Mouse (Mus musculus): ENCODE measurements around the gene Olfr569.

The Olfr569 gene

DNA sequence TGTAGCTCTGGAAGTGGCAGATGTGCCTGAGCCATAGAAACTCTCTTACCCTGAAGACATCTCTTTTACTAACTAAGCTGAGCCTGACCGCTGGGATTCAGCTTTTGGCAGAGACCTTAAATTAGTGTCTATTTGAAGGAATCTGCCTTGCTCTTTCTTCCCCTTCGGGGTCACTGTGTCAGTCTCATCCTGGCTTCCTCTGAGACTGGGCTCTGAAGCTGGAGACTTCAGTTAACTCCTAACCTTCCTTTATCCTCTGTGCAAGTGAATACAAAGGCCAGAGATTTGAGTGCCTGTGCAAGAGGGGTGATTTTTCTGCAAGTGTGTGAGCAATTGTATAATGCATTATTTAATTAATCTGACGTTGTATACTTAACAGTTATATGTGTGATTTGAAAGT, at the start of gene Olfr569:
Gene Olfr569, minus strand, starts transcription at position 101 of the 400 bp plus-strand sequence.
- no peaks in the 10 kb centered on the region for H3K36me3 ChIP-seq (ENCODE audit: insufficient read depth, low read length)
- no peak within 1 kb of the TSS for H3K4me3 ChIP-seq (replicated peaks; ENCODE audit: low read length)
- TF ChIP-seq CTCF (conservative IDR thresholded peaks at IDR 0.05; ENCODE audit: low read length), result no peak
- TF ChIP-seq POU5F1 (IDR thresholded peaks at IDR 0.05; ENCODE audit: borderline replicate concordance, low read length), result no peak
- TF ChIP-seq NANOG (IDR thresholded peaks at IDR 0.05; ENCODE audit: borderline replicate concordance, low read length), result no peak
- H3K4me1 ChIP-seq (replicated peaks; ENCODE audit: low read depth, low read length), result no peaks in the 10 kb centered on the region
- H3K27me3 ChIP-seq (ENCODE audit: insufficient read depth, low read length), result no peaks in the 10 kb centered on the region
- no peaks in the 10 kb centered on the region for H3K9me3 ChIP-seq (ENCODE audit: low read length)

DNA sequence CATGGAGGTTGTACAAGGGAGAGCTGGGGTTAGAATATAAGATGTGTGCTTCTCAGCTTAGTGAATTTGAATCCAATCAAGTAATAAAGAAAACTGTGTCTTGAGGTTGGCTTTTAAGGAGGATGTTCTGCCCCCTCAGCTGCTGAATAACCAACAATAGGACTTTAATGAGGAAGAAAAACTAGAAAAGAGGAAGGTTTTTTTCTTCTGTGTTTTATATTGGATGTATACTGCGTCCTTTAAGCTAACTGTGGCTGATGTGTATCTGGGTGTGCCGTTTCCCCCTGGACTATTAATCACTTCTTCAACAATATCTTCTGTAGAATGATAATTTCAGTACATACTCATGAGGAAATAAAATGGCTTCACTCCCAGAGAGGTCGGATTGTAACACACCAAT, 36.4 kb upstream of the Olfr569 start:
- Histone ChIP-seq H3K4me1 (replicated peaks; ENCODE audit: low read depth, low read length) (no peaks in the 10 kb centered on the region), H3K4me3 (replicated peaks; ENCODE audit: low read length) (no peak overlapping the region), H3K36me3 (ENCODE audit: insufficient read depth, low read length) (no peaks in the 10 kb centered on the region), H3K27me3 (ENCODE audit: insufficient read depth, low read length) (no peaks in the 10 kb centered on the region), H3K9me3 (ENCODE audit: low read length) (no peaks in the 10 kb centered on the region)
- TF ChIP-seq POU5F1 (IDR thresholded peaks at IDR 0.05; ENCODE audit: borderline replicate concordance, low read length), result no peak
- TF ChIP-seq NANOG (IDR thresholded peaks at IDR 0.05; ENCODE audit: borderline replicate concordance, low read length), result no peak
- no peak for TF ChIP-seq CTCF (conservative IDR thresholded peaks at IDR 0.05; ENCODE audit: low read length)

DNA sequence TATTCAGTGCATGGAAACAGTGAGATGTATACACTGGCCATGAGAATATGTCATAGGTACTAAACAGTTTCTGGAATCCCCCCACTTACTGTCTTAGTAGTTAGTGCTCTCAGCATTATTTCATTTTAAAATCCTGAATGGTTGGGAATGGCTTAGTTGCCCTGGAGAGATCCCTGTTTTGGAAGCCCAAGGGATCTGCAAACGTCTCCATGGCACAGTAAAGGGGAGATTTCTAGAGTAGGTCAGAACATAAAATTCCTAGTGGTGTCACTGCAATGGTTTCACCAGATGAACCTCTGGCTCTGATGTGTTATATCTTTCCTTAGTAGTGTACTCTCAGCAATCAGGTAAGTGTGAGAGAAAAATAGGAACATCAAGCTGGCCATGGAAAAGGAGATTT, 33.4 kb upstream of the Olfr569 start, which contains the start of gene Olfr572:
Gene Olfr572, plus strand, starts transcription at position 301 of the 400 bp plus-strand sequence.
- TF ChIP-seq CTCF (conservative IDR thresholded peaks at IDR 0.05; ENCODE audit: low read length) (no peak), POU5F1 (IDR thresholded peaks at IDR 0.05; ENCODE audit: borderline replicate concordance, low read length) (no peak)
- Histone ChIP-seq H3K27me3 (ENCODE audit: insufficient read depth, low read length) (no peaks in the 10 kb centered on the region), H3K9me3 (ENCODE audit: low read length) (no peaks in the 10 kb centered on the region)

DNA sequence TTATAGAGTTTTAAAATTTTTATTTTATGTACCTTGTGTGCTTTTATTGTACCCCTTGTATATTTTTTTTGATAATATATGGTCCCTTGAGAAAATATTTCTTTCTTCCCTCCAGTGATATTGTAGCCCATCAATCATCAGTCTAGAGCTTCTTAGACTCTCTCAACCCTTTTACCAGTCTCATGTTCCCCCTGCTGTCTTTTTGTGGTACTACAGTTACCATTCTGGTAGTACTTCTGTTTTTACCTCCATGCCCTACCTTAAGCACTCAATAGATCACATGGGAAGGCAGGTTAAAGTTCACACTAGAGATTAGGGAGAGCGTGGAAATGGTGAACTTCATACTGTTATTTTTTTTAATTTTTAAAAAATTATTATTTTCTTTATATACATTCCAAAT, 28.9 kb upstream of the Olfr569 start:
- H3K4me1 ChIP-seq (replicated peaks; ENCODE audit: low read depth, low read length), result no peaks in the 10 kb centered on the region
- no peak overlapping the region for H3K4me3 ChIP-seq (replicated peaks; ENCODE audit: low read length)
- no peaks in the 10 kb centered on the region for H3K27me3 ChIP-seq (ENCODE audit: insufficient read depth, low read length)
- peak; percentile 74 for TF ChIP-seq CTCF (conservative IDR thresholded peaks at IDR 0.05; ENCODE audit: low read length)
- no peak for TF ChIP-seq POU5F1 (IDR thresholded peaks at IDR 0.05; ENCODE audit: borderline replicate concordance, low read length)
- TF ChIP-seq NANOG (IDR thresholded peaks at IDR 0.05; ENCODE audit: borderline replicate concordance, low read length), result no peak
- no peaks in the 10 kb centered on the region for H3K9me3 ChIP-seq (ENCODE audit: low read length)
- H3K36me3 ChIP-seq (ENCODE audit: insufficient read depth, low read length), result no peaks in the 10 kb centered on the region

More for the DNA sequence above, 33.4 kb upstream of the Olfr569 start, which contains the start of gene Olfr572:
- H3K36me3 ChIP-seq (ENCODE audit: insufficient read depth, low read length), result no peaks in the 10 kb centered on the region
- H3K4me3 ChIP-seq (replicated peaks; ENCODE audit: low read length), result no peak within 1 kb of the TSS
- H3K4me1 ChIP-seq (replicated peaks; ENCODE audit: low read depth, low read length), result no peaks in the 10 kb centered on the region

DNA sequence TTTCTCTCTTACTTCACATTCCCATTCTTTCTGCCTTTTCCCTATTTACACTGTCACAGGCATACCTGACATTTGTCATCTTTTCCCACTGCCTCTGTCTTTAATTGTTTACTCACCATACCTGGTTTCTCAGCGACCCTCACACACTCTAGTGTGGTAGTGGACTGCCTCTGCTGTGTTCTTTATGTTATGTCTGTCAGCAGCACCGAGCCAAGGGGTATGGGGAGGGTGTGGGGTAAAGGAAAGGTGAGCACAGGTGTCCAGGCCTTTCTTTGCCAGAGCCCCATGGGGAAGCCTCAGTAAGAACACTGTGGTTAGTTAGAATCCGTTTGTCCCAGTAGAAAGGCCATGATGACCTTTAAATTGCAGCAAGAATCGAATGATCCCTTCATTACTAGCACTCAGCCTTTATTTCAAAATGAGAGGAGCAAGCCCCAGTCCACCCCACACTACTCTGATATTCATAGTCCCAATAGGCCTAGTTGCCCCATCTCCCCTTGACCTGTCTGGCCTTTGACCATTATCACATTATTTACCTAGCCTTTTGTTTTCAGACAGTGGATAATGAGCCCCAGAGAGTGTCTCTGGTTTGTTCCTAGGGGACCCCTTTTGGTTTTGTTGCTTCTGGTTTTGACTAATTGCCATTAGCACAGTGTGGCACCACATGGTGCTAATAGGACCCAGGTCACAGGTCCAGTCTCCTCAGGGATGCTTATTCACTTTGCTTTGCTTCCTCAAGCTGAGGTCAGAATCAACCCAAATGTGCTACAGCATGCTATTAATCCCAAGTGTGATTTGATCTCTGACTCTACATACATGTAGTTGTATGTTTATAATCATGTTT, 26.6 kb upstream of the Olfr569 start, which contains the start of gene Olfr571:
Gene Olfr571, minus strand, starts transcription at position 505 of the 844 bp plus-strand sequence.
- no peaks in the 10 kb centered on the region for H3K36me3 ChIP-seq (ENCODE audit: insufficient read depth, low read length)
- H3K27me3 ChIP-seq (ENCODE audit: insufficient read depth, low read length), result no peaks in the 10 kb centered on the region
- H3K9me3 ChIP-seq (ENCODE audit: low read length), result no peaks in the 10 kb centered on the region
- H3K4me1 ChIP-seq (replicated peaks; ENCODE audit: low read depth, low read length), result no peaks in the 10 kb centered on the region
- no peak within 1 kb of the TSS for H3K4me3 ChIP-seq (replicated peaks; ENCODE audit: low read length)
- no peak for TF ChIP-seq NANOG (IDR thresholded peaks at IDR 0.05; ENCODE audit: borderline replicate concordance, low read length)
- TF ChIP-seq POU5F1 (IDR thresholded peaks at IDR 0.05; ENCODE audit: borderline replicate concordance, low read length), result no peak
- no peak for TF ChIP-seq CTCF (conservative IDR thresholded peaks at IDR 0.05; ENCODE audit: low read length)

DNA sequence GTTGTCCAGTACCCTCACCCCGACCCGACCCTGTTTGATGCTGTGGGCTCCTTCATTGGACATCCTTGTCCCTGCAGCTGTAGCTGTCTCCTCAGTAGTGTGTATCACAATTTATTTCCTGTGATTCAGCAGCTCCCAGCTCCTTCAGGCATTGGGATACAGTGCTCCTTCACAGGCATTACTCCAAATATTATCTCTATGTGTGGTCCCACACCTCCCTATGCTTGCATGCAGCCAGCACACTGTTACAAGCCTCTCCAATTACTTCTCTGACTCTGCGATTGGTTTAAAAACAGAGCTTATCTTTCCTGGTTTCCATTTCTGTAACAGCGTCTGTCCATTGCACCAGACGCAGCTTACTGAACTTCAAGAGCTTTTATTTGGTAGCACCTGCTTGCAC, 25.7 kb upstream of the Olfr569 start:
- TF ChIP-seq POU5F1 (IDR thresholded peaks at IDR 0.05; ENCODE audit: borderline replicate concordance, low read length) (no peak), NANOG (IDR thresholded peaks at IDR 0.05; ENCODE audit: borderline replicate concordance, low read length) (no peak), CTCF (conservative IDR thresholded peaks at IDR 0.05; ENCODE audit: low read length) (no peak)
- Histone ChIP-seq H3K4me1 (replicated peaks; ENCODE audit: low read depth, low read length) (no peaks in the 10 kb centered on the region), H3K27me3 (ENCODE audit: insufficient read depth, low read length) (no peaks in the 10 kb centered on the region), H3K4me3 (replicated peaks; ENCODE audit: low read length) (no peak overlapping the region), H3K36me3 (ENCODE audit: insufficient read depth, low read length) (no peaks in the 10 kb centered on the region), H3K9me3 (ENCODE audit: low read length) (no peaks in the 10 kb centered on the region)

DNA sequence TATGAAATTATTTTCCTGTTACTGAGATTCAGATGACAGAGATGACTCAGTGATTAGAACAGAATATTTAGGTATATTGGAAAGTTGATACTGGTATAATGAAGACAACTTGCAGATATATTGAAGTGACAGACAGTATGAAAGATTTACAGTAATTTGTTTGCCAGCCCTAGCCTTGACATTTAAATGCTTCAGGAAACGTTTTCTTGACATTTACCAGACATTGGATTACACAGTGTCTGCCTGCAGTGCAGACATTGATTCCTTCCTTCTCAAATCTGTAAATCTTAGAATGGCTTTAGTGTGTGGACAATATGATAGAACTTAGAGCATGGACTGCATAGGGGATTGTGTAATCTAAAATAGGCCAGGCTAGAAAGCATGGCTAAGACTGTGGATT, 24.6 kb upstream of the Olfr569 start:
- Histone ChIP-seq H3K9me3 (ENCODE audit: low read length) (no peaks in the 10 kb centered on the region), H3K27me3 (ENCODE audit: insufficient read depth, low read length) (no peaks in the 10 kb centered on the region), H3K4me1 (replicated peaks; ENCODE audit: low read depth, low read length) (no peaks in the 10 kb centered on the region), H3K4me3 (replicated peaks; ENCODE audit: low read length) (no peak overlapping the region), H3K36me3 (ENCODE audit: insufficient read depth, low read length) (no peaks in the 10 kb centered on the region)
- TF ChIP-seq POU5F1 (IDR thresholded peaks at IDR 0.05; ENCODE audit: borderline replicate concordance, low read length) (no peak), CTCF (conservative IDR thresholded peaks at IDR 0.05; ENCODE audit: low read length) (no peak), NANOG (IDR thresholded peaks at IDR 0.05; ENCODE audit: borderline replicate concordance, low read length) (no peak)

DNA sequence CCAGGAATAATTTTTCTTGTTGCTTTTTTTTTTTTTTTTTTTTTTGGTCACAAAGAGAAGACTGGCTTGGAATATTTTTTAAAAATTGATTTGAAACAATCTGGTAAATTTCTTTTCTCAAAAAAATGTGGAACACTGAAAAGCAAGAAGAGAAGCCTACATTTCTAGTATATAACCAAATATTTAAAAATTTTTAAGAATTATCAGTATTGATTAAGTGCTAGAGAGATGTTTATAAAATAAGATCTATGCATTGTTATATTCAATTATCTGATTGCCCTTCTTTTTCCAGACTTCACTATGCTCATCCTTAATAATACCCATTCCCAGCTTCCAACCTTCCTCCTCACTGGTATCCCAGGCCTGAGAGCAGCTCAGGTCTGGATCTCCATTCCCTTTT, 13.9 kb downstream of the Olfr569 start, which contains the start of gene Olfr568:
Gene Olfr568, plus strand, starts transcription at position 301 of the 400 bp plus-strand sequence.
- Histone ChIP-seq H3K27me3 (ENCODE audit: insufficient read depth, low read length) (no peaks in the 10 kb centered on the region), H3K36me3 (ENCODE audit: insufficient read depth, low read length) (no peaks in the 10 kb centered on the region), H3K9me3 (ENCODE audit: low read length) (no peaks in the 10 kb centered on the region), H3K4me3 (replicated peaks; ENCODE audit: low read length) (no peak within 1 kb of the TSS), H3K4me1 (replicated peaks; ENCODE audit: low read depth, low read length) (no peaks in the 10 kb centered on the region)
- TF ChIP-seq CTCF (conservative IDR thresholded peaks at IDR 0.05; ENCODE audit: low read length) (no peak), POU5F1 (IDR thresholded peaks at IDR 0.05; ENCODE audit: borderline replicate concordance, low read length) (no peak), NANOG (IDR thresholded peaks at IDR 0.05; ENCODE audit: borderline replicate concordance, low read length) (no peak)

Measured in E14TG2a.4 (cell line).